Mouse (Mus musculus): ENCODE data around the gene Gm47791. TPM values are rescaled to one million over a fixed set of nuclear protein-coding genes. Genes with fewer than 3 reads are reported as not detected.

The Gm47791 gene
- polyA plus RNA-seq, 1 experiment: not detected

- Histone ChIP-seq H3K4me1 (peaks cover 6% of the 10 kb centered on the region), H3K36me3 (replicated peaks; ENCODE audit: low read length) (peaks cover 13% of the 10 kb centered on the region), H3K4me3 (replicated peaks) (no peak overlapping the region), H3K27me3 (replicated peaks) (no peaks in the 10 kb centered on the region), H3K9me3 (peaks cover 3% of the 10 kb centered on the region; the same call in 1 of the 2 replicates)
- TF ChIP-seq FLI1 (IDR thresholded peaks at IDR 0.05; ENCODE audit: low read length): no peak
- no peak for TF ChIP-seq GATA1 (IDR thresholded peaks at IDR 0.05; ENCODE audit: borderline replicate concordance, low read length)
Measured at GRCm38 (mm10) chr1:82766641-82767040, 4.4 kb downstream of the Gm47791 start.

GRCm38 (mm10) chr1:82766227-82766626, 4.8 kb downstream of the Gm47791 start:
- no peak overlapping the region for H3K4me3 ChIP-seq (replicated peaks)
- TF ChIP-seq FLI1 (IDR thresholded peaks at IDR 0.05; ENCODE audit: low read length) (no peak), GATA1 (IDR thresholded peaks at IDR 0.05; ENCODE audit: borderline replicate concordance, low read length) (no peak)
- H3K9me3 ChIP-seq: peaks cover 3% of the 10 kb centered on the region; the same call in 1 of the 2 replicates
- peaks cover 4% of the 10 kb centered on the region for H3K4me1 ChIP-seq
- H3K27me3 ChIP-seq (replicated peaks): no peaks in the 10 kb centered on the region
- peaks cover 17% of the 10 kb centered on the region for H3K36me3 ChIP-seq (replicated peaks; ENCODE audit: low read length)

- Histone ChIP-seq H3K4me1 (no peaks in the 10 kb centered on the region), H3K36me3 (replicated peaks; ENCODE audit: low read length) (peaks cover 55% of the 10 kb centered on the region), H3K9me3 (no peaks in the 10 kb centered on the region), H3K27me3 (replicated peaks) (no peaks in the 10 kb centered on the region), H3K4me3 (replicated peaks) (no peak overlapping the region)
- no peak for TF ChIP-seq GATA1 (IDR thresholded peaks at IDR 0.05; ENCODE audit: borderline replicate concordance, low read length)
- no peak for TF ChIP-seq FLI1 (IDR thresholded peaks at IDR 0.05; ENCODE audit: low read length)
Measured at GRCm38 (mm10) chr1:82762274-82762673, 8.8 kb downstream of the Gm47791 start.

- Histone ChIP-seq H3K9me3 (no peaks in the 10 kb centered on the region), H3K4me1 (no peaks in the 10 kb centered on the region), H3K27me3 (replicated peaks) (no peaks in the 10 kb centered on the region), H3K4me3 (replicated peaks) (no peak overlapping the region), H3K36me3 (replicated peaks; ENCODE audit: low read length) (peaks cover 62% of the 10 kb centered on the region)
- TF ChIP-seq GATA1 (IDR thresholded peaks at IDR 0.05; ENCODE audit: borderline replicate concordance, low read length) (no peak), FLI1 (IDR thresholded peaks at IDR 0.05; ENCODE audit: low read length) (no peak)
Measured at GRCm38 (mm10) chr1:82761454-82762169, 9.4 kb downstream of the Gm47791 start.

- Histone ChIP-seq H3K9me3 (no peaks in the 10 kb centered on the region), H3K4me3 (replicated peaks) (no peak overlapping the region), H3K36me3 (replicated peaks; ENCODE audit: low read length) (peaks cover 83% of the 10 kb centered on the region), H3K4me1 (peaks cover 5% of the 10 kb centered on the region), H3K27me3 (replicated peaks) (no peaks in the 10 kb centered on the region)
- TF ChIP-seq FLI1 (IDR thresholded peaks at IDR 0.05; ENCODE audit: low read length) (no peak), GATA1 (IDR thresholded peaks at IDR 0.05; ENCODE audit: borderline replicate concordance, low read length) (no peak)
Measured at GRCm38 (mm10) chr1:82759520-82759919, 11.5 kb downstream of the Gm47791 start.

GRCm38 (mm10) chr1:82747714-82748452, 23.2 kb downstream of the Gm47791 start:
- H3K4me1 ChIP-seq: peaks cover 19% of the 10 kb centered on the region
- H3K36me3 ChIP-seq (replicated peaks; ENCODE audit: low read length): peaks cover 95% of the 10 kb centered on the region
- H3K27me3 ChIP-seq (replicated peaks): no peaks in the 10 kb centered on the region
- no peak overlapping the region for H3K4me3 ChIP-seq (replicated peaks)
- H3K9me3 ChIP-seq: no peaks in the 10 kb centered on the region
- TF ChIP-seq FLI1 (IDR thresholded peaks at IDR 0.05; ENCODE audit: low read length) (no peak), GATA1 (IDR thresholded peaks at IDR 0.05; ENCODE audit: borderline replicate concordance, low read length) (no peak)

GRCm38 (mm10) chr1:82746408-82746807, 24.6 kb downstream of the Gm47791 start:
- peak overlapping the region; percentile 35 for H3K4me3 ChIP-seq (replicated peaks)
- no peaks in the 10 kb centered on the region for H3K27me3 ChIP-seq (replicated peaks)
- H3K9me3 ChIP-seq: no peaks in the 10 kb centered on the region
- peaks cover 95% of the 10 kb centered on the region for H3K36me3 ChIP-seq (replicated peaks; ENCODE audit: low read length)
- peaks cover 25% of the 10 kb centered on the region for H3K4me1 ChIP-seq
- no peak for TF ChIP-seq GATA1 (IDR thresholded peaks at IDR 0.05; ENCODE audit: borderline replicate concordance, low read length)
- TF ChIP-seq FLI1 (IDR thresholded peaks at IDR 0.05; ENCODE audit: low read length): no peak

GRCm38 (mm10) chr1:82743962-82744361, 27.1 kb downstream of the Gm47791 start:
- no peak overlapping the region for H3K4me3 ChIP-seq (replicated peaks)
- peaks cover 93% of the 10 kb centered on the region for H3K36me3 ChIP-seq (replicated peaks; ENCODE audit: low read length)
- H3K9me3 ChIP-seq: no peaks in the 10 kb centered on the region
- TF ChIP-seq FLI1 (IDR thresholded peaks at IDR 0.05; ENCODE audit: low read length): no peak
- TF ChIP-seq GATA1 (IDR thresholded peaks at IDR 0.05; ENCODE audit: borderline replicate concordance, low read length): no peak
- H3K4me1 ChIP-seq: peaks cover 27% of the 10 kb centered on the region
- no peaks in the 10 kb centered on the region for H3K27me3 ChIP-seq (replicated peaks)

GRCm38 (mm10) chr1:82741539-82741938, 29.5 kb downstream of the Gm47791 start:
- no peak for TF ChIP-seq FLI1 (IDR thresholded peaks at IDR 0.05; ENCODE audit: low read length)
- no peak for TF ChIP-seq GATA1 (IDR thresholded peaks at IDR 0.05; ENCODE audit: borderline replicate concordance, low read length)
- H3K27me3 ChIP-seq (replicated peaks): no peaks in the 10 kb centered on the region
- H3K36me3 ChIP-seq (replicated peaks; ENCODE audit: low read length): peaks cover 95% of the 10 kb centered on the region
- no peaks in the 10 kb centered on the region for H3K9me3 ChIP-seq
- H3K4me1 ChIP-seq: peaks cover 17% of the 10 kb centered on the region
- H3K4me3 ChIP-seq (replicated peaks): no peak overlapping the region

GRCm38 (mm10) chr1:82738066-82738465, 33.0 kb downstream of the Gm47791 start:
- H3K36me3 ChIP-seq (replicated peaks; ENCODE audit: low read length): peaks cover 98% of the 10 kb centered on the region
- H3K4me3 ChIP-seq (replicated peaks): no peak overlapping the region
- H3K27me3 ChIP-seq (replicated peaks): no peaks in the 10 kb centered on the region
- H3K4me1 ChIP-seq: peaks cover 13% of the 10 kb centered on the region
- TF ChIP-seq FLI1 (IDR thresholded peaks at IDR 0.05; ENCODE audit: low read length) (no peak), GATA1 (IDR thresholded peaks at IDR 0.05; ENCODE audit: borderline replicate concordance, low read length) (no peak)
- no peaks in the 10 kb centered on the region for H3K9me3 ChIP-seq
